In genomic region chr2:29964354-29965249, GRCm38 (mm10) we compare ENCODE assay signal across 8 mouse cellular contexts. TPM values are rescaled to one million over a fixed set of nuclear protein-coding genes. Genes with fewer than 3 reads are reported as not detected.
A peak's percentile ranks its signal among the peaks of the same experiment; 100 is the strongest.
DNase-seq lines count a peak whose midpoint lies in the region; ATAC-seq and TF ChIP-seq lines count a peak whose summit lies in the region.

No protein-coding gene starts in this region.

- H3K4me2 ChIP-seq in embryonic facial prominence, embryonic 15.5 days (replicated peaks): peak overlapping the region; percentile 65
- H3K4me2 ChIP-seq in hindbrain, embryonic 13.5 days: peak overlapping the region; percentile 57
- peak overlapping the region; percentile 50 for H3K4me2 ChIP-seq in stomach, embryonic 16.5 days (ENCODE audit: low read depth, low read length)

- H3K4me1 ChIP-seq in ES-Bruce4 (ENCODE audit: control insufficient read depth, insufficient read depth, low read length): no peaks in the 10 kb centered on the region
- peaks cover 43% of the 10 kb centered on the region for H3K4me1 ChIP-seq in embryonic facial prominence, embryonic 15.5 days
- H3K4me1 ChIP-seq in hindbrain, embryonic 13.5 days (replicated peaks): peaks cover 51% of the 10 kb centered on the region
- H3K4me1 ChIP-seq in stomach, embryonic 16.5 days (ENCODE audit: control insufficient read depth, insufficient read depth, low read length): peaks cover 24% of the 10 kb centered on the region

- H3K36me3 ChIP-seq in ES-Bruce4 (ENCODE audit: control insufficient read depth, insufficient read depth, low read length, poor library complexity, severe bottlenecking): no peaks in the 10 kb centered on the region; the same call in 1 of the 2 replicates
- peaks cover 8% of the 10 kb centered on the region; the same call in 1 of the 2 replicates for H3K36me3 ChIP-seq in embryonic facial prominence, embryonic 15.5 days
- peaks cover 19% of the 10 kb centered on the region for H3K36me3 ChIP-seq in hindbrain, embryonic 13.5 days
- no peaks in the 10 kb centered on the region for H3K36me3 ChIP-seq in stomach, embryonic 16.5 days (ENCODE audit: control insufficient read depth, insufficient read depth, low read length)

- TF ChIP-seq POLR2A in ES-Bruce4 (IDR thresholded peaks at IDR 0.05; ENCODE audit: insufficient read depth, low read length): no peak

- H3K27ac ChIP-seq in ES-Bruce4 (ENCODE audit: insufficient read depth, low read length): peak overlapping the region; percentile 26
- H3K27ac ChIP-seq in embryonic facial prominence, embryonic 15.5 days (replicated peaks): peak overlapping the region; percentile 92
- H3K27ac ChIP-seq in hindbrain, embryonic 13.5 days: peak overlapping the region; percentile 95
- H3K27ac ChIP-seq in stomach, embryonic 16.5 days (ENCODE audit: low read length): peak overlapping the region; percentile 87

- no peak for TF ChIP-seq EP300 in ES-Bruce4 (IDR thresholded peaks at IDR 0.05; ENCODE audit: insufficient read depth, low read depth, low read length)

- H3K4me3 ChIP-seq in ES-Bruce4 (ENCODE audit: low read depth, low read length): peak overlapping the region; percentile 85
- H3K4me3 ChIP-seq in embryonic facial prominence, embryonic 15.5 days (replicated peaks): peak overlapping the region; percentile 80
- H3K4me3 ChIP-seq in hindbrain, embryonic 13.5 days: peak overlapping the region; percentile 91
- H3K4me3 ChIP-seq in stomach, embryonic 16.5 days (replicated peaks; ENCODE audit: low read length): peak overlapping the region; percentile 94

- no peak for TF ChIP-seq CTCF in ES-Bruce4 (IDR thresholded peaks at IDR 0.05; ENCODE audit: low read depth, low read length)

- peak; percentile 33 to 50 for DNase-seq in frontal cortex, postnatal 10 days (ENCODE audit: low spot score in 2 of 2)
- no peak for DNase-seq in frontal cortex, postnatal 25 days (ENCODE audit: low spot score in 2 of 2)
- DNase-seq in layer of hippocampus, postnatal 14 days (ENCODE audit: low spot score in 2 of 2): peak; percentile 53 to 78
- peak; percentile 77 for DNase-seq in lung, postnatal 25 days (ENCODE audit: low spot score)

- H3K27me3 ChIP-seq in ES-Bruce4 (ENCODE audit: control insufficient read depth, insufficient read depth, low read length, poor library complexity, severe bottlenecking): no peaks in the 10 kb centered on the region
- no peaks in the 10 kb centered on the region for H3K27me3 ChIP-seq in embryonic facial prominence, embryonic 15.5 days
- H3K27me3 ChIP-seq in hindbrain, embryonic 13.5 days: no peaks in the 10 kb centered on the region
- H3K27me3 ChIP-seq in stomach, embryonic 16.5 days (ENCODE audit: control insufficient read depth, insufficient read depth, low read length): no peaks in the 10 kb centered on the region

- no peak for ATAC-seq in embryonic facial prominence, embryonic 15.5 days (ENCODE audit: insufficient number of reproducible peaks, low FRiP score, low TSS enrichment, low read depth)
- peak; percentile 17; the same call in 1 of the 2 replicates for ATAC-seq in hindbrain, embryonic 13.5 days (ENCODE audit: low FRiP score)
- no peak; the same call in 1 of the 2 replicates for ATAC-seq in stomach, embryonic 16.5 days (ENCODE audit: insufficient read depth, low FRiP score)

- peak overlapping the region; percentile 93 for H3K9ac ChIP-seq in ES-Bruce4 (ENCODE audit: low read depth, poor library complexity, severe bottlenecking)
- H3K9ac ChIP-seq in embryonic facial prominence, embryonic 15.5 days: peak overlapping the region; percentile 50
- peak overlapping the region; percentile 99 for H3K9ac ChIP-seq in hindbrain, embryonic 13.5 days
- H3K9ac ChIP-seq in stomach, embryonic 16.5 days (ENCODE audit: low read length): peak overlapping the region; percentile 73

- H3K9me3 ChIP-seq in ES-Bruce4 (replicated peaks; ENCODE audit: control insufficient read depth, insufficient read depth, low read length, poor library complexity, severe bottlenecking): no peaks in the 10 kb centered on the region
- no peaks in the 10 kb centered on the region for H3K9me3 ChIP-seq in embryonic facial prominence, embryonic 15.5 days (replicated peaks)
- no peaks in the 10 kb centered on the region for H3K9me3 ChIP-seq in hindbrain, embryonic 13.5 days
- H3K9me3 ChIP-seq in stomach, embryonic 16.5 days (replicated peaks; ENCODE audit: control insufficient read depth, low read length): no peaks in the 10 kb centered on the region

- WGBS in embryonic facial prominence, embryonic 15.5 days: 14% methylated on average over 10 of the region's 10 CpGs
- 16% methylated on average over 10 of the region's 10 CpGs for WGBS in hindbrain, embryonic 13.5 days
- WGBS in stomach, embryonic 16.5 days: 12% methylated on average over 10 of the region's 10 CpGs

RNA-seq across cellular contexts. Expression of gene Sptan1, which starts 0.8 kb away (rescaled TPM):
- 200 and 235 TPM in 2 replicates for polyA plus RNA-seq in ES-Bruce4 (2011; ENCODE audit: insufficient read depth, insufficient read length, low read depth, missing spikeins)
- 85.8 and 99.0 TPM in 2 replicates for polyA plus RNA-seq in embryonic facial prominence, embryonic 15.5 days (2015; fragmentation: Nextera tagmentation; extraction: Ambion mirVana)
- polyA plus RNA-seq in hindbrain, embryonic 13.5 days (2015; fragmentation: Nextera tagmentation; extraction: Ambion mirVana): 192 and 203 TPM in 2 replicates
- total RNA-seq in layer of hippocampus, postnatal 14 days (2021): 1,000 to 10,000 TPM in 1 of 2 experiments, 100 to 1,000 TPM in 1; 959 to 1,004 TPM
- polyA plus RNA-seq in stomach, embryonic 16.5 days (2015; fragmentation: Nextera tagmentation; extraction: Ambion mirVana): 84.2 and 96.3 TPM in 2 replicates

RNA-seq across cellular contexts. Expression of gene Gle1, which starts 29.4 kb away (rescaled TPM):
- polyA plus RNA-seq in ES-Bruce4 (2011; ENCODE audit: insufficient read depth, insufficient read length, low read depth, missing spikeins): 56.4 and 59.7 TPM in 2 replicates
- polyA plus RNA-seq in embryonic facial prominence, embryonic 15.5 days (2015; fragmentation: Nextera tagmentation; extraction: Ambion mirVana): 59.5 and 63.5 TPM in 2 replicates
- 75.2 and 82.1 TPM in 2 replicates for polyA plus RNA-seq in hindbrain, embryonic 13.5 days (2015; fragmentation: Nextera tagmentation; extraction: Ambion mirVana)
- total RNA-seq in layer of hippocampus, postnatal 14 days (2021): 10 to 100 TPM; 44.8 to 47.3 TPM
- polyA plus RNA-seq in stomach, embryonic 16.5 days (2015; fragmentation: Nextera tagmentation; extraction: Ambion mirVana): 50.0 and 54.3 TPM in 2 replicates

Comparison
In these comparisons a context has a peak if more than half of its experiments do, and no peak if none do; other contexts are left out.
1. DNase-seq: peak in frontal cortex, postnatal 10 days (2 of 2), layer of hippocampus, postnatal 14 days (2 of 2) and lung, postnatal 25 days (single experiment); none in frontal cortex, postnatal 25 days (0 of 2).
2. H3K27ac ChIP-seq: peak in every context shown above with its lines; median percentile 95 in hindbrain, embryonic 13.5 days; 92 in embryonic facial prominence, embryonic 15.5 days; 87 in stomach, embryonic 16.5 days; 26 in ES-Bruce4.
3. Peak in every context shown above with its lines, with median percentiles within 50 percentile points of each other: H3K4me3 ChIP-seq, H3K9ac ChIP-seq and H3K4me2 ChIP-seq.